Mouse (Mus musculus) hindbrain, embryonic 15.5 days (tissue): ENCODE results near the gene Cd47. TPM values are rescaled to one million over a fixed set of nuclear protein-coding genes. Genes with fewer than 3 reads are reported as not detected.

ENCODE experiments used
- ATAC-seq: fragments of 200-750 bp; cut with Nextera tagmentation; 2 replicates; pipeline ENCODE4 v1.8.0; 2017; ENCODE audit warnings: low read depth, moderate number of reproducible peaks, moderate TSS enrichment; ENCODE audit not compliant: low FRiP score
- H3K27ac ChIP-seq: fragments of 300-500 bp; sonication (generic); replicated peaks from 2 replicates; pipeline ENCODE4 v1.5.1; 2015; ENCODE audit warnings: mild to moderate bottlenecking, inconsistent platforms
- H3K27me3 ChIP-seq: fragments of 300-500 bp; sonication (generic); 2 replicates; pipeline ENCODE4 v1.6.1; 2015; ENCODE audit warnings: control low read depth, inconsistent platforms
- H3K36me3 ChIP-seq: fragments of 300-500 bp; sonication (generic); 2 replicates; pipeline ENCODE4 v1.6.1; 2015; ENCODE audit warnings: control low read depth, inconsistent platforms
- H3K4me1 ChIP-seq: fragments of 300-500 bp; sonication (generic); replicated peaks from 2 replicates; pipeline ENCODE4 v1.6.1; 2015; ENCODE audit warnings: control low read depth, inconsistent platforms
- H3K4me2 ChIP-seq: fragments of 300-500 bp; sonication (generic); 2 replicates; pipeline ENCODE4 v1.6.1; 2015; ENCODE audit warnings: moderate library complexity, mild to moderate bottlenecking, inconsistent platforms
- H3K4me3 ChIP-seq: fragments of 300-500 bp; sonication (generic); 2 replicates; pipeline ENCODE4 v1.5.1; 2015; ENCODE audit warnings: mild to moderate bottlenecking, inconsistent platforms
- H3K9ac ChIP-seq: fragments of 300-500 bp; sonication (generic); 2 replicates; pipeline ENCODE4 v1.6.1; 2015; ENCODE audit warnings: inconsistent platforms
- H3K9me3 ChIP-seq: fragments of 300-500 bp; sonication (generic); 2 replicates; pipeline ENCODE4 v1.6.1; 2016; ENCODE audit warnings: control low read depth, inconsistent platforms
- WGBS: fragments of 180-500 bp; shearing (Covaris S2); methylation state at CpG from one replicate; pipeline ENCODE4 v1.1.7; 2015; 5-methylcytosine and 5-hydroxymethylcytosine counted together
- polyA plus RNA-seq: library from polyadenylated mRNA; unstranded; fragments of >200 nt; fragmentation: Nextera tagmentation; extraction: Ambion mirVana; gene quantifications from 2 replicates; pipeline ENCODE4 v1.2.1, GENCODE M21; 2015

The Cd47 gene
- polyA plus RNA-seq, 1 experiment from 2014 or later, result 170 TPM

- Histone ChIP-seq H3K27me3 (no peaks in the 10 kb centered on the region), H3K27ac (no peak overlapping the region), H3K9ac (no peak overlapping the region), H3K9me3 (no peaks in the 10 kb centered on the region), H3K4me2 (no peak overlapping the region), H3K36me3 (no peaks in the 10 kb centered on the region), H3K4me3 (no peak overlapping the region), H3K4me1 (no peaks in the 10 kb centered on the region)
- WGBS, result 74% methylated on average over 1 of the region's 1 CpGs
- no peak for ATAC-seq
Observed at GRCm38 (mm10) chr16:49843723-49844122, 43.4 kb downstream of the Cd47 start.

GRCm38 (mm10) chr16:49847224-49848003 is 47.1 kb downstream of the Cd47 start:
- no peak for ATAC-seq
- H3K4me3 ChIP-seq, result no peak overlapping the region
- H3K4me2 ChIP-seq, result no peak overlapping the region
- no peak overlapping the region for H3K9ac ChIP-seq
- H3K9me3 ChIP-seq, result no peaks in the 10 kb centered on the region
- no peak overlapping the region for H3K27ac ChIP-seq
- H3K36me3 ChIP-seq, result no peaks in the 10 kb centered on the region
- WGBS, result 83% methylated on average over 5 of the region's 5 CpGs
- H3K27me3 ChIP-seq, result no peaks in the 10 kb centered on the region
- no peaks in the 10 kb centered on the region for H3K4me1 ChIP-seq

GRCm38 (mm10) chr16:49848651-49849050 is 48.3 kb downstream of the Cd47 start:
- Histone ChIP-seq H3K4me3 (no peak overlapping the region), H3K27me3 (no peaks in the 10 kb centered on the region), H3K27ac (no peak overlapping the region), H3K36me3 (no peaks in the 10 kb centered on the region), H3K9ac (no peak overlapping the region), H3K4me2 (no peak overlapping the region), H3K9me3 (no peaks in the 10 kb centered on the region), H3K4me1 (no peaks in the 10 kb centered on the region)
- ATAC-seq, result no peak
- WGBS, result 40% methylated on average over 1 of the region's 1 CpGs

DNA sequence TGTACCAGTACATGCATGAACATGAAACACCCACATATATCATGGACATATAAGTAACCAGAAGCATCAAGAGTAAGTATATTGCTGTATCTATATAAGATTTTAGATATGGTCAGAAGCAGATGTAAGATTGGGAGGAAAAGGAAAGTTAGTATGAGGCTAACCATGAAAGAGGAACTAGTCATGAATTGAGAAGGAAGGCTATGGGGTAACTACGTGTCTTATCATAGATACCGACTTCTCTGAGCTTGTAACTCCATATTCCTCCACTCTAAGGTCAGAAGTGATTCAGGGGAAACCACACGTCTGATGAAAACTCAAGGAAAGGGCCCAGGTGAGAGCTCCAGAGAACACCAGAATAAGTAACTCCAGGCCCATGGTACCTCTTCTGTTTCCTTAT is 52.6 kb downstream of the Cd47 start:
- WGBS, result 94% methylated on average over 3 of the region's 3 CpGs
- H3K36me3 ChIP-seq, result no peaks in the 10 kb centered on the region
- no peak overlapping the region for H3K27ac ChIP-seq
- H3K9ac ChIP-seq, result no peak overlapping the region
- no peak for ATAC-seq
- H3K4me3 ChIP-seq, result no peak overlapping the region
- no peaks in the 10 kb centered on the region for H3K9me3 ChIP-seq
- peaks cover 13% of the 10 kb centered on the region; the same call in 1 of the 2 replicates for H3K4me1 ChIP-seq
- H3K4me2 ChIP-seq, result no peak overlapping the region
- H3K27me3 ChIP-seq, result no peaks in the 10 kb centered on the region

DNA sequence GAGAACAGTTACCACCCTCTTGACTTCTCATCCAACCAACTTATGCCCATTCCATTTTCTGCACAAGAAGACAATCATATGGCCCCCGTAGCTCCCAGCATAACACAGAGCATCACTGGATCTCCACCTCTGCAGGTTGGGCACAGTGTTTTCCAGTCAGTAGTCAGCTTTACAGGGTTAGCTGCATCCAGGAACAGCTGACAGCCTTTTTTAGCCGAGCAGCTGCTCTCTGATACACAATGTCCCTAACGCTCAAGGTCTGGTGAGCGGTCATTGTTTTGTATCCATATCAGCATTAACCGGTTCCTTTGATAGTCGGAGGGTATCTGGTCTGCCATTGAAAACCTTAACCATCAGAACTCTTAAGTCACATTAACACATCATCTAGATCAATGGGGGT is 53.3 kb downstream of the Cd47 start:
- no peaks in the 10 kb centered on the region for H3K27me3 ChIP-seq
- H3K36me3 ChIP-seq, result no peaks in the 10 kb centered on the region
- 85% methylated on average over 6 of the region's 6 CpGs for WGBS
- no peak overlapping the region for H3K4me3 ChIP-seq
- no peak overlapping the region for H3K9ac ChIP-seq
- no peak overlapping the region for H3K27ac ChIP-seq
- no peak overlapping the region for H3K4me2 ChIP-seq
- H3K4me1 ChIP-seq, result peaks cover 20% of the 10 kb centered on the region; the same call in 1 of the 2 replicates
- H3K9me3 ChIP-seq, result no peaks in the 10 kb centered on the region
- ATAC-seq, result no peak

- peaks cover 24% of the 10 kb centered on the region; the same call in 1 of the 2 replicates for H3K4me1 ChIP-seq
- H3K4me2 ChIP-seq, result peak overlapping the region; percentile 65; the same call in 1 of the 2 replicates
- no peaks in the 10 kb centered on the region for H3K9me3 ChIP-seq
- no peak overlapping the region for H3K27ac ChIP-seq
- H3K4me3 ChIP-seq, result peak overlapping the region; percentile 81; the same call in 1 of the 2 replicates
- WGBS, result 94% methylated on average over 6 of the region's 6 CpGs
- no peaks in the 10 kb centered on the region for H3K27me3 ChIP-seq
- no peaks in the 10 kb centered on the region for H3K36me3 ChIP-seq
- H3K9ac ChIP-seq, result no peak overlapping the region
- ATAC-seq, result no peak
Observed at GRCm38 (mm10) chr16:49854194-49854593, 53.9 kb downstream of the Cd47 start.

- WGBS, result under 1% methylated on average over 51 of the region's 74 CpGs
- peak; percentile 96 for ATAC-seq
Observed at GRCm38 (mm10) chr16:49854931-49855835, 54.9 kb downstream of the Cd47 start.

GRCm38 (mm10) chr16:49855836-49856503 is 55.6 kb downstream of the Cd47 start:
- ATAC-seq, result peak; percentile 87
- under 1% methylated on average over 34 of the region's 39 CpGs for WGBS
- Histone ChIP-seq H3K4me1 (peaks cover 24% of the 10 kb centered on the region; the same call in 1 of the 2 replicates), H3K27ac (peak overlapping the region; percentile 95), H3K4me3 (peak overlapping the region; percentile 81), H3K4me2 (peak overlapping the region; percentile 65), H3K27me3 (no peaks in the 10 kb centered on the region), H3K36me3 (no peaks in the 10 kb centered on the region), H3K9me3 (no peaks in the 10 kb centered on the region), H3K9ac (peak overlapping the region; percentile 94)

More at GRCm38 (mm10) chr16:49854931-49855835, 54.9 kb downstream of the Cd47 start:
- peak overlapping the region; percentile 94 for H3K9ac ChIP-seq
- peak overlapping the region; percentile 95 for H3K27ac ChIP-seq
- H3K36me3 ChIP-seq, result no peaks in the 10 kb centered on the region
- peak overlapping the region; percentile 81 for H3K4me3 ChIP-seq
- H3K4me2 ChIP-seq, result peak overlapping the region; percentile 65
- no peaks in the 10 kb centered on the region for H3K9me3 ChIP-seq
- no peaks in the 10 kb centered on the region for H3K27me3 ChIP-seq
- peaks cover 24% of the 10 kb centered on the region; the same call in 1 of the 2 replicates for H3K4me1 ChIP-seq

DNA sequence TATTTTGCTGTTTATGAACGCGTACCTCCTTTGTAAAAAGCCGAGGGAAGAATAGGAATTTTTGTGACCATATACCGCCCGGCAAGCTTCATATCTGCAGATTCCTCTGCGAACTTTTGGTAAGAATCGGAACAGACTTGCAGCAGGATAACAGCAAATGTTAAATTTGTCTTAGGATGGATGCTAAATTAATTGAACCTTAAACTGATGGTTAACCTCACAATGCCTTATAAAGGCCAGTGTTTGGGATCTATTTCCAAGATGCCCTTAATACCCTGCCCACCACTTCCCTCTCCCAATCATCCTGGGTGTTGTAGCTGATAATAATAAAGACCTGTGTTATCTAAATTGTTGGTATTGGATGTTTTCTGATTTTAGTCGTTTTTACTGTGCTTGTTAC is 56.3 kb downstream of the Cd47 start:
- H3K27ac ChIP-seq, result peak overlapping the region; percentile 95
- H3K27me3 ChIP-seq, result no peaks in the 10 kb centered on the region
- peak overlapping the region; percentile 65 for H3K4me2 ChIP-seq
- WGBS, result 17% methylated on average over 8 of the region's 8 CpGs
- no peaks in the 10 kb centered on the region for H3K36me3 ChIP-seq
- no peak for ATAC-seq
- H3K9me3 ChIP-seq, result no peaks in the 10 kb centered on the region
- peak overlapping the region; percentile 94 for H3K9ac ChIP-seq
- H3K4me1 ChIP-seq, result peaks cover 24% of the 10 kb centered on the region; the same call in 1 of the 2 replicates
- H3K4me3 ChIP-seq, result peak overlapping the region; percentile 81

DNA sequence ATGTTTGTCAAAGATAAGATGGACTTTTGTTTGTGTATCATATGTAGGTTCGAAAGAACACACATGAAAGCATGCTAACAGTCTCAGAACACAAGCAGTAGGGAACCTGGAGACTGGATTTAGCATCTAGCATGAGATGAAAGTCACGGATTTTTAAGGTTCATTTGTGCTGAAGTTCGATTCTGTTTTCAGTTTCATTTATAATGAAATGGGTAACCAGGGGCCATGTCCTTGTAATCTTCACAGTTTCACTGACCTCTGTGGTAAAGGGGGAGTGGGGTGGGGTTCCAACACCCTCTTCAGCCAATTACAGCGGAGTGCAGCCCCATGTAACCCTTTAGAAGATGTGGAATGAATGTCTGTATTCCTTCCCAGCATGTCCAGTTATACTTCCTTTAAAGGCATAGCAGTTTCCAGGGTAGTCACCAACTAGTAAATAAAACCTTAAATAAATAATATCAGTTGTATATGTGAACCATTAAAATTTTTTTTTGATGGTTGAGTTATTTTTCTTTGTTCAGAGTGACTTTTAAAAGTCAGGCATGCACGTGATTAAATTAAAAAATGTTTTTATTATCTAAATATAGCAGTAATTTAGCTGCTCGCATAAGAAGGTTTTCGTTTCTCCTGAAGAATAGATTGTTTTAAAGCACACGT is 57.3 kb downstream of the Cd47 start:
- WGBS, result 41% methylated on average over 8 of the region's 8 CpGs
- Histone ChIP-seq H3K27me3 (no peaks in the 10 kb centered on the region), H3K9ac (peak overlapping the region; percentile 31; the same call in 1 of the 2 replicates)

More for the DNA sequence above, 57.3 kb downstream of the Cd47 start:
- Histone ChIP-seq H3K36me3 (no peaks in the 10 kb centered on the region), H3K4me2 (peak overlapping the region; percentile 65), H3K4me3 (peak overlapping the region; percentile 81), H3K4me1 (peaks cover 24% of the 10 kb centered on the region; the same call in 1 of the 2 replicates), H3K9me3 (no peaks in the 10 kb centered on the region), H3K27ac (peak overlapping the region; percentile 38; the same call in 1 of the 2 replicates)
- no peak for ATAC-seq
